Mouse (Mus musculus) ES-E14 (cell line): Measurements from ENCODE around the gene Nrg4. TPM values are rescaled to one million over a fixed set of nuclear protein-coding genes. Genes with fewer than 3 reads are reported as not detected.

Experiments used
- DNase-seq: peaks from one replicate; pipeline ENCODE4 v3.0.0-alpha.2; 2013; ENCODE audit warnings: low read depth, low spot score
- H3K27ac ChIP-seq: 2 replicates; pipeline ENCODE4 v1.5.1; 2012; ENCODE audit warnings: low read depth, mild to moderate bottlenecking, low read length, moderate library complexity, mixed read lengths; ENCODE audit not compliant: poor library complexity, insufficient read depth, severe bottlenecking
- H3K36me3 ChIP-seq: 2 replicates; pipeline ENCODE4 v1.6.1; 2012; ENCODE audit warnings: mild to moderate bottlenecking, low read length, moderate library complexity, mixed read lengths; ENCODE audit not compliant: control insufficient read depth, poor library complexity, insufficient read depth, severe bottlenecking
- H3K4me1 ChIP-seq, 2 experiments: fragments of 150-350 bp in 1 of 2; sonication (generic) in 1 of 2; 2 replicates each; pipeline ENCODE4 v1.6.1; 2012; ENCODE audit warnings: low read length in 2 of 2, mild to moderate bottlenecking in 1 of 2, mixed read lengths in 1 of 2; ENCODE audit not compliant: control insufficient read depth in 2 of 2, insufficient read depth in 2 of 2, poor library complexity in 1 of 2
- H3K4me3 ChIP-seq, 2 experiments: fragments of 150-350 bp in 1 of 2; sonication (generic) in 1 of 2; 2 replicates each; pipeline ENCODE4 v1.5.1; 2012; ENCODE audit warnings: low read length in 2 of 2, low read depth in 1 of 2, mild to moderate bottlenecking in 1 of 2, mixed read lengths in 1 of 2; ENCODE audit not compliant: insufficient read depth in 1 of 2, poor library complexity in 1 of 2, severe bottlenecking in 1 of 2
- H3K9ac ChIP-seq: 2 replicates; pipeline ENCODE4 v1.6.1; 2012; ENCODE audit warnings: low read depth, mild to moderate bottlenecking, low read length, mixed read lengths; ENCODE audit not compliant: poor library complexity, insufficient read depth, severe bottlenecking
- H3K9me3 ChIP-seq: fragments of 150-350 bp; sonication (generic); 2 replicates; pipeline ENCODE4 v1.6.1; 2012; ENCODE audit warnings: low read depth, mild to moderate bottlenecking, low read length; ENCODE audit not compliant: control insufficient read depth, insufficient read depth
- CHD2 ChIP-seq: IDR thresholded peaks from 2 replicates; pipeline ENCODE4 v1.6.1; 2014; ENCODE audit warnings: mild to moderate bottlenecking, low read depth, low read length, inconsistent platforms
- HCFC1 ChIP-seq: IDR thresholded peaks from 2 replicates; pipeline ENCODE4 v1.6.1; 2012; ENCODE audit warnings: low read length, inconsistent platforms, borderline replicate concordance; ENCODE audit not compliant: insufficient read depth
- MAFK ChIP-seq: IDR thresholded peaks from 2 replicates; pipeline ENCODE4 v1.6.1; 2014; ENCODE audit warnings: mild to moderate bottlenecking, low read depth, low read length, inconsistent platforms; ENCODE audit not compliant: insufficient read depth
- ZC3H11A ChIP-seq: IDR thresholded peaks from 2 replicates; pipeline ENCODE4 v1.6.1; 2012; ENCODE audit warnings: low read depth, mild to moderate bottlenecking, inconsistent platforms, low read length, borderline replicate concordance
- ZNF384 ChIP-seq: IDR thresholded peaks from 2 replicates; pipeline ENCODE4 v1.6.1; 2012; ENCODE audit warnings: low read depth, low read length, inconsistent platforms
- in situ Hi-C, 2 experiments: fragments of 600-800 bp; cut with MboI; formaldehyde crosslinking; loops; one replicate each; pipeline ENCODE4 v1.15.1; 2025; ENCODE audit warnings: low sequenced_read_pairs in 2 of 2, inconsistent platforms in 1 of 2; ENCODE audit not compliant: unreplicated experiment in 2 of 2
- total RNA-seq: library from RNA; depleted of rRNA; stranded (reverse); fragments of 300-350 nt; gene quantifications from 2 replicates; pipeline ENCODE4 v1.2.3, GENCODE M21; 2012

The Nrg4 gene
- total RNA-seq, 1 experiment, result 5.8 TPM

DNA sequence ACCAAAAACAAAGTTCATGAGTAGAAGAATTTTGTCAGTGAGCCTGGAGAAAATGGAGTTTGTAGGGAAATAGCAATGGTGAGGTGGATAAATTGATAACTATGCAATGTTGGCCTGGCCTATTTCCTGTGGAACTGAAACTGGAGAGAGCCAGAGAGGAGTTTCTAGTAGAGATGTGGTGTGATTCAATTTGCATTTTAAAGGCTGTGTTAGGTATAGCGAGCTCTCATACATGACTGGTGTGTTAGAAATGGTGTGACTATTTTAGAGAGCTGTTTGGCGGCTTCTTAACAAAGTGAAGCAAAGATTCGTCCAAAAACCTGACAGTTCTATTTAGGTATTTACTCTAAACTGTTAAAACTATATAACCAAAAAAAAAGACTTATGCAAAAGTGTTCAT lies 22.0 kb upstream of the Nrg4 start:
- Histone ChIP-seq H3K4me1 (no peaks in the 10 kb centered on the region), H3K27ac (no peak overlapping the region), H3K4me3 (no peak overlapping the region), H3K9me3 (no peaks in the 10 kb centered on the region), H3K9ac (no peak overlapping the region), H3K36me3 (no peaks in the 10 kb centered on the region)
- TF ChIP-seq HCFC1 (no peak), MAFK (no peak)
- in situ Hi-C loops, result no loop called here
- no peak for DNase-seq

DNA sequence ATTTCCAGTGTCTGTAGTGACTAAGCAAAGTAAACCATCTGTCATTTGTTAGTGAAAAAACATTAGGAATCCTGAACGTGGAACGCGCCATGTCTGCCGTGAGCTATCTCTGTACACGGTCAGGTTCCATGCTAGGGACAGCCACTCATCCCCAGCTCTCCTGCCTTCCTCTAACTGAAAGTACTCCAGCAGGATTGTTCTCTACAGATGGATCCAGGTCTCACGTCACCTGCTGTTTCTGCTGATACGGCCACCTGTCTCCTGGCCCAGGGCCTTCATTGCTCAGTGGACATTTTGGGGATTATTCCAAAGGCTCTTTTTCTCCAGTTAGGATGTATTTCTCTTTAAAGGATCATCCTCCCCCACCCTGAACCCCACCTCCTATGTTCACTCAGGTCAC lies 18.7 kb upstream of the Nrg4 start:
- no peaks in the 10 kb centered on the region for H3K9me3 ChIP-seq

DNA sequence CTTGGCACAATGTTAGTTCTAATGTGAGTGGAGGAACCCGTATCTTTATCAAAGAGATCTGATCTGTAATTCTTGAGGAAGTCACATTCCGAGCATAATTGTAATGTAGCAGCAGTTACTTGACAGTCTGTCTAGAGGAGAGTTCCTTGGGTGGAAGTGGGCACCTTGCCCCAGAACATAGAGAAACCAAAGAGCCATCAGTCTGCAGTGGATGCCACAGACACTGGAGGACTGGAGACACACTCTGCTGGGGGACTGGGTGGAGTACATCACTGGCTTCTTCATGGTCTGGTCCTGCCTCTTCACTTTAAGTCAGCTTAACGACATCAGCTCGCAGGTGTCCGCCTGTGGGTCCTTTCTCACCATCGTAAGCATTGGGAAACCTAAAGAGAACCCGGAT lies 17.5 kb upstream of the Nrg4 start:
- DNase-seq, result no peak
- Histone ChIP-seq H3K4me3 (no peak overlapping the region), H3K9me3 (no peaks in the 10 kb centered on the region), H3K9ac (no peak overlapping the region), H3K36me3 (no peaks in the 10 kb centered on the region), H3K4me1 (no peaks in the 10 kb centered on the region), H3K27ac (no peak overlapping the region)
- no peak for TF ChIP-seq ZNF384
- TF ChIP-seq ZC3H11A, result no peak
- TF ChIP-seq HCFC1, result no peak
- no peak for TF ChIP-seq MAFK
- TF ChIP-seq CHD2, result no peak
- in situ Hi-C loops, result no loop called here

More for the DNA sequence above, 18.7 kb upstream of the Nrg4 start:
- no peak overlapping the region for H3K4me3 ChIP-seq
- no peak overlapping the region for H3K9ac ChIP-seq
- in situ Hi-C loops, result no loop called here
- no peak overlapping the region for H3K27ac ChIP-seq
- no peaks in the 10 kb centered on the region for H3K4me1 ChIP-seq
- DNase-seq, result no peak
- H3K36me3 ChIP-seq, result no peaks in the 10 kb centered on the region
- TF ChIP-seq CHD2 (no peak), MAFK (no peak), HCFC1 (no peak), ZC3H11A (no peak), ZNF384 (no peak)

DNA sequence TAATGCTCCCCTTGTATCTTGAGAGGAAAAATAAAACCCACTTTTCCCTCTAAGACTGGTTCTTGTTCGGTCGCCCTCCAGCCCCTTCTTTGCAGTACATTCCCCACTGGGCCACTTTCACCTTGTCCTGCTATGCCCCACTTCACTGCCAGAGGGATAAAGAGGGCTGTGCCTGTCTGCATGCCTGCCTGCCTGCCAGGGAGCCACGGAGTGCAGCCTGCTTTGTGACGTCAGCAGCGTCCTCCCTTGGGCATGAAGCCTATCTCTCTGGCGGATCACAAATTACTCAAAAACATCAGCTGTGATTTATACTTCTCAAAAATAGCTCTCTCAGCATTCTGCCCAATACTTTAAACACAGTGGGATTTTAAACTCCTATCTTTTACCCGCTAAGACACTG lies 6.3 kb upstream of the Nrg4 start:
- peaks cover 2 to 5% of the 10 kb centered on the region in 2 experiments; a peak in 2 of 4 replicates for H3K4me1 ChIP-seq
- H3K9me3 ChIP-seq, result no peaks in the 10 kb centered on the region
- H3K36me3 ChIP-seq, result no peaks in the 10 kb centered on the region
- no peak for DNase-seq
- H3K9ac ChIP-seq, result no peak overlapping the region
- in situ Hi-C loops, result no loop called here
- no peak for TF ChIP-seq HCFC1
- TF ChIP-seq CHD2, result no peak
- no peak for TF ChIP-seq MAFK
- TF ChIP-seq ZNF384, result no peak
- no peak for TF ChIP-seq ZC3H11A
- H3K4me3 ChIP-seq, result no peak overlapping the region
- no peak overlapping the region for H3K27ac ChIP-seq

DNA sequence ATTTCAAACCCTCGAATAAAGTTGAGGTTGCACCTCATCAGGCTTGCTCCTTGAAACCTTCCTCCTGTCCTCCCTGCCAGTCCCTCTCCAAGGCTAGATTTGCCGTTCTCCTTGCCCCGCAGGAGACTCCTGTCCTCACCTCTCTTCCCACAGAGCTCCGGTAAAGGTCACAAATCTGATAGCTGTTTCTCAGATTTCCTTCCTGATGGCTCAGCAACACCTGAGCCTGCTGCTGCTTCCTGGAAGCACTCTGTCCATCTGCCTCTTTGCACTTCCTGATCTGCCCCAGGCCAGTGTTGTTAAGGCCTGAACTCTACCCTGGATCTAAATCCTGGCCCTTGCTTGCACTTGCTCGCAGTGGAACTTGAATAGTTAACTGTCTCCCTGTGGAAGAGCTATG lies 5.8 kb upstream of the Nrg4 start:
- H3K36me3 ChIP-seq, result no peaks in the 10 kb centered on the region
- no peaks in the 10 kb centered on the region for H3K9me3 ChIP-seq
- H3K27ac ChIP-seq, result no peak overlapping the region
- DNase-seq, result no peak
- no peak overlapping the region for H3K9ac ChIP-seq
- in situ Hi-C loops, result no loop called here
- H3K4me3 ChIP-seq, result no peak overlapping the region
- peaks cover 2 to 5% of the 10 kb centered on the region in 2 experiments; a peak in 2 of 4 replicates for H3K4me1 ChIP-seq
- TF ChIP-seq CHD2, result no peak
- no peak for TF ChIP-seq ZNF384
- no peak for TF ChIP-seq ZC3H11A
- TF ChIP-seq MAFK, result no peak
- TF ChIP-seq HCFC1, result no peak
